In genomic region chr2:138215561-138215960, GRCm38 (mm10) we compare ENCODE assay signal across 11 mouse cellular contexts. TPM values are rescaled to one million over a fixed set of nuclear protein-coding genes. Genes with fewer than 3 reads are reported as not detected.
DNase-seq lines count a peak whose midpoint lies in the region; ATAC-seq and TF ChIP-seq lines count a peak whose summit lies in the region.
"Had no signal": no experiment of that assay in that cellular context is flagged by ENCODE, and none has a peak within 500 bp of the region (broad histone marks: within the 10 kb centered on the region; RNA-seq: fewer than 3 reads in every experiment).

No protein-coding gene starts in this region.

- ATAC-seq in liver, embryonic 12.5 days: no peak
- peak; percentile 84 for ATAC-seq in heart, postnatal 0 days (ENCODE audit: insufficient read depth, low read depth)

- H3K4me1 ChIP-seq in liver, embryonic 12.5 days: no peaks in the 10 kb centered on the region
- H3K4me1 ChIP-seq in heart, postnatal 0 days (ENCODE audit: control insufficient read depth, insufficient read depth): no peaks in the 10 kb centered on the region

- 23% methylated on average over 2 of the region's 2 CpGs for WGBS in liver, embryonic 12.5 days (ENCODE audit: insufficient replicate concordance)
- WGBS in heart, postnatal 0 days: 29% methylated on average over 2 of the region's 2 CpGs

- H3K4me2 ChIP-seq in liver, embryonic 12.5 days: no peak overlapping the region
- no peak overlapping the region for H3K4me2 ChIP-seq in heart, postnatal 0 days (ENCODE audit: low read depth, low read length)
- H3K4me2 ChIP-seq: embryonic facial prominence, embryonic 12.5 days had no signal

- H3K9ac ChIP-seq in liver, embryonic 12.5 days: no peak overlapping the region
- no peak overlapping the region for H3K9ac ChIP-seq in heart, postnatal 0 days (replicated peaks; ENCODE audit: low read depth, low read length)
- H3K9ac ChIP-seq: embryonic facial prominence, embryonic 12.5 days; liver, embryonic 14.5 days had no signal

- peak; percentile 22; the same call in 1 of the 2 replicates for TF ChIP-seq CTCF in heart, postnatal 0 days (IDR thresholded peaks at IDR 0.05; ENCODE audit: low read depth)
- peak; percentile 36 for TF ChIP-seq CTCF in layer of hippocampus, adult 2 months (conservative IDR thresholded peaks at IDR 0.05)

- H3K36me3 ChIP-seq in liver, embryonic 12.5 days: no peaks in the 10 kb centered on the region
- no peaks in the 10 kb centered on the region for H3K36me3 ChIP-seq in heart, postnatal 0 days (replicated peaks; ENCODE audit: control insufficient read depth, insufficient read depth, low read length)
- H3K36me3 ChIP-seq: embryonic facial prominence, embryonic 12.5 days had no signal

- H3K27me3 ChIP-seq in liver, embryonic 12.5 days (replicated peaks): no peaks in the 10 kb centered on the region
- H3K27me3 ChIP-seq in heart, postnatal 0 days (ENCODE audit: control insufficient read depth, insufficient read depth, low read length): no peaks in the 10 kb centered on the region
- H3K27me3 ChIP-seq: embryonic facial prominence, embryonic 12.5 days had no signal

- H3K27ac ChIP-seq in liver, embryonic 12.5 days: no peak overlapping the region
- peak overlapping the region; percentile 36; the same call in 1 of the 2 replicates for H3K27ac ChIP-seq in heart, postnatal 0 days (ENCODE audit: low read depth)
- peak overlapping the region; percentile 73 for H3K27ac ChIP-seq in layer of hippocampus, adult 2 months
- H3K27ac ChIP-seq: embryonic facial prominence, embryonic 12.5 days; liver, embryonic 14.5 days had no signal

- H3K9me3 ChIP-seq in liver, embryonic 12.5 days (replicated peaks): no peaks in the 10 kb centered on the region
- no peaks in the 10 kb centered on the region for H3K9me3 ChIP-seq in heart, postnatal 0 days (replicated peaks; ENCODE audit: control insufficient read depth, low read length)
- H3K9me3 ChIP-seq: embryonic facial prominence, embryonic 12.5 days had no signal

- peak; percentile 2 for DNase-seq in liver
- DNase-seq in embryo, embryonic 11 days: peak; percentile 22
- DNase-seq in heart, postnatal 0 days (ENCODE audit: low spot score): peak; percentile 60
- peak; percentile 33 to 50 for DNase-seq in layer of hippocampus, adult 2 months (ENCODE audit: low spot score in 2 of 2)
- peak; percentile 92 for DNase-seq in lung, postnatal 10 days
- no peak for DNase-seq in urinary bladder, postnatal 10 days (ENCODE audit: low spot score)
- DNase-seq in thymus, postnatal 14 days: no peak

- peak; percentile 43 for TF ChIP-seq EP300 in heart, postnatal 0 days (IDR thresholded peaks at IDR 0.05; ENCODE audit: low read depth)

- H3K4me3 ChIP-seq in liver, embryonic 12.5 days: no peak overlapping the region
- no peak overlapping the region for H3K4me3 ChIP-seq in heart, postnatal 0 days (ENCODE audit: low read depth, low read length)
- no peak overlapping the region for H3K4me3 ChIP-seq in layer of hippocampus, adult 2 months
- H3K4me3 ChIP-seq: embryonic facial prominence, embryonic 12.5 days had no signal

RNA-seq across cellular contexts. Expression of gene Btbd3, which starts 40.8 kb away (rescaled TPM):
- 3.0 and 3.1 TPM in 2 replicates for polyA plus RNA-seq in liver, embryonic 12.5 days (2016; fragmentation: Nextera tagmentation; extraction: Ambion mirVana)
- 15.6 and 18.7 TPM in 2 replicates for total RNA-seq in heart, postnatal 0 days (2014; rRNA removed; ENCODE audit: low replicate concordance)
- polyA plus RNA-seq in heart, postnatal 0 days (2015; fragmentation: Nextera tagmentation; extraction: Ambion mirVana): 8.2 and 8.5 TPM in 2 replicates
- 100 to 1,000 TPM; 209 to 210 TPM for total RNA-seq in layer of hippocampus, adult 2 months (2021)
- total RNA-seq: MEL had no signal

Comparison
In these comparisons a context has a peak if more than half of its experiments do, and no peak if none do; other contexts are left out.
1. DNase-seq: peak in liver (single experiment), embryo, embryonic 11 days (single experiment), heart, postnatal 0 days (single experiment), layer of hippocampus, adult 2 months (2 of 2) and lung, postnatal 10 days (single experiment); none in urinary bladder, postnatal 10 days (single experiment) and thymus, postnatal 14 days (single experiment).
2. RNA of gene Btbd3, which starts 40.8 kb away (total RNA-seq): 209 to 210 TPM in layer of hippocampus, adult 2 months; 15.6 to 18.7 TPM in heart, postnatal 0 days; every median in the first group is over 10 times any median in the second.